Mouse (Mus musculus) limb, embryonic 10.5 days (tissue): ENCODE results near the gene Rhcg. TPM values are rescaled to one million over a fixed set of nuclear protein-coding genes. Genes with fewer than 3 reads are reported as not detected.

ENCODE experiments used
- DNase-seq: peaks from one replicate; pipeline ENCODE4 v3.0.0-alpha.2; 2017; ENCODE audit warnings: low spot score
- H3K27ac ChIP-seq: fragments of 300-500 bp; sonication (generic); 2 replicates; pipeline ENCODE4 v1.5.1; 2016; ENCODE audit warnings: mild to moderate bottlenecking
- H3K27me3 ChIP-seq: fragments of 300-500 bp; sonication (generic); 2 replicates; pipeline ENCODE4 v1.6.1; 2016; ENCODE audit warnings: low read depth, mild to moderate bottlenecking; ENCODE audit not compliant: poor library complexity, severe bottlenecking
- H3K36me3 ChIP-seq: fragments of 300-500 bp; sonication (generic); 2 replicates; pipeline ENCODE4 v1.6.1; 2016; ENCODE audit warnings: mild to moderate bottlenecking, moderate library complexity
- H3K4me1 ChIP-seq: fragments of 300-500 bp; sonication (generic); 2 replicates; pipeline ENCODE4 v1.6.1; 2016
- H3K4me3 ChIP-seq: fragments of 300-500 bp; sonication (generic); 2 replicates; pipeline ENCODE4 v1.5.1; 2016; ENCODE audit warnings: mild to moderate bottlenecking, moderate library complexity
- H3K9me3 ChIP-seq: fragments of 300-500 bp; sonication (generic); replicated peaks from 2 replicates; pipeline ENCODE4 v1.6.1; 2016; ENCODE audit warnings: mild to moderate bottlenecking
- WGBS: fragments of 180-500 bp; shearing (Covaris S2); methylation state at CpG from one replicate; pipeline ENCODE4 v1.1.7; 2016; 5-methylcytosine and 5-hydroxymethylcytosine counted together
- polyA plus RNA-seq: library from polyadenylated mRNA; unstranded; fragments of >200 nt; fragmentation: Nextera tagmentation; extraction: Ambion mirVana; gene quantifications from 2 replicates; pipeline ENCODE4 v1.2.1, GENCODE M21; 2016

Gene Rhcg
- polyA plus RNA-seq, 1 experiment from 2014 or later: not detected

DNA sequence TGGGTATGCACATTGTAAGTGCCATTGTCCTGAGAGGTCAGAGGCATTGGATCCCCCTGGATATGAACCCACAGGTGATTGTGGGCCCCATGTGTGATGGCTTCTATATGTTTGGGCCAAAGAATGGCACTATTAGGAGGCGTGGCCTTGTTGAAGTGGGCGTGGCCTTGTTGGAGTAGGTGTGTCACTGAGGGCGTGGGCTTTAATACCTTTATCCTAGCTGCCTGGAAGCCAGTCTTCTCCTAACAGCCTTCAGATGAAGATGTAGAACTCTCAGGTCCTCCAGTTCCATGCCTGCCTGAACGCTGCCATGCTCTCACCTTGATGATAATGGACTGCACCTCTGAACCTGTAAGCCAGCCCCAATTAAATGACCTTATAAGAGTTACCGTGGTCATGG, 55.1 kb downstream of the Rhcg start:
- WGBS: 49% methylated on average over 5 of the region's 5 CpGs
- no peaks in the 10 kb centered on the region for H3K9me3 ChIP-seq
- no peak overlapping the region for H3K27ac ChIP-seq
- peaks cover 67% of the 10 kb centered on the region for H3K27me3 ChIP-seq
- DNase-seq: no peak
- no peaks in the 10 kb centered on the region for H3K36me3 ChIP-seq
- no peak overlapping the region for H3K4me3 ChIP-seq
- no peaks in the 10 kb centered on the region for H3K4me1 ChIP-seq

DNA sequence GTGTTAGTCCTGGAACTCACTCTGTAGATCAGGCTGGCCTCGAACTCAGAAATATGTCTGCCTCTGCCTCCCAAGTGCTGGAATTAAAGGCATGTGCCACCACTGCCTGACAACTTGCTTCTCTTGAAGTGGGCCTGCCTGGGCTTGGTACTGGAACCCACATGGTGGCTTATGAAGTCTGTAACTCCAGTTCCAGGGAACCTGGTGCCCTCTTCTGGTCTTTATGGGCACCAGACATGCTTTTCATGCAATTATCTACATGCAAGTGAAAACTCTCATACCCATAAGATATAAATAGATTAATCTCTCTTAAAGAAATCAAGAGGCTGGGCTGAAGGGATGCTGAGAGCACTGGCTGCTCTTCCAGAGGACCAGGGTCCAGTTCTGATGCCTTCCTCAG, 58.8 kb downstream of the Rhcg start:
- peaks cover 88% of the 10 kb centered on the region for H3K27me3 ChIP-seq
- no peak for DNase-seq
- no peak overlapping the region for H3K27ac ChIP-seq
- no peaks in the 10 kb centered on the region for H3K9me3 ChIP-seq
- H3K4me1 ChIP-seq: no peaks in the 10 kb centered on the region
- 89% methylated on average over 1 of the region's 1 CpGs for whole genome bisulfite sequencing
- no peaks in the 10 kb centered on the region for H3K36me3 ChIP-seq
- H3K4me3 ChIP-seq: no peak overlapping the region

DNA sequence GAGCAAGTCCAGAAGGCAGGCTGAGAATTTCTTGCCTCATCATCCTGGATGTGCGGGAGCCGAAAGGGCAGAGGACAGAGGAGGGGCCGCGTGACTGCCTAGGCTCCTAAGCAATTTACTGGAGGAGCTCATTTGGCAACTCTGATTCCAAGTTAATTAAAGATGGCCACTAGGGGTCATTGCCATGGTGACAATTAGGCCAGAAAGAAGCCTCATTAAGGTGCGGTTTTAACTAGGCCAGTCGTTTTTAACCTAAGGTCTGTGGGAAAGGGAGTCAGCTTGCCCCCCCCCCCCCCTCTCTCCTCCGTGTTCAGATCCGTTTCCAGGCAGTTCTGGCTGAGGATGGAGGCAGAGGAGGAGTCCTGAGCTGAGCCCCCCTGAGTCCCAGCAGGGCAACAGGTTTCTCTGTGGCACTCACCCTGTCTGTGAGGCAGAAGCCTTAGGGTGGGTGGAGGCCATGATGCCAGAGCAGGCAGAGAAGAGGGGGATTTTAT, 59.7 kb downstream of the Rhcg start:
- H3K4me3 ChIP-seq: no peak overlapping the region
- H3K27ac ChIP-seq: no peak overlapping the region

DNA sequence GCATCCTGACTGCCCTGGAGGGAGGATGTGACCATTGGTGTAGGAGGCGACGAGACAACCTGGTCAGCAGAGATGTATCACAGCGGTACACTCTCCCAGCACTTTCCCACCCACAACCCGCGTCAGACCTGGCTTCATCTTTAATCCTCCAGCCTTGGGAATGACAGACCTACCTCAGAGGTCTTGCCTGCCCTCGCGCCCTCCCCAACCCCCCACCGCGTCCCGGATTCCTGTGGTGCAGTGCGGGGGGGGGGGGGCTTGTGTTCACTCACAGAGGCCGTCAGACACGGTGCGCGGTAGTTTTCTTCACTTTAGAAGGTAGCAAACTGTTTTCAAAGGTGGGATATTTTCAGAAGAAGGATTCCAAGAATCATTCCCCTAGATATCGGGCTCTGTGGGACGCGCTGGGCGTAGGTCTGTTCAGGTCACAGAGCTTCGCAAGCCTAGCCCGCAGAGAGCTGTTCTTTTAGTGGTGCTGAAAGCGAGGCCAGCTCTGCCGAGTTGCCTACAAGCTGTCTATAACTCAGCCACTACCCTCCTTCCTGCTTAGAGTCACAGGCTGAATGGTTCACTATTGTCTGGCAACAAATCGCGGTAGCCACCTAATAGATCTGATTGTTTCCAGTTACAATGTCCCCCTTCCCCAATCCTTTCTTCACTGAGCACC, 62.0 kb downstream of the Rhcg start:
- H3K4me3 ChIP-seq: no peak overlapping the region
- peaks cover 100% of the 10 kb centered on the region for H3K27me3 ChIP-seq
- no peaks in the 10 kb centered on the region for H3K36me3 ChIP-seq
- peak; percentile 77 for DNase-seq
- H3K4me1 ChIP-seq: no peaks in the 10 kb centered on the region
- H3K9me3 ChIP-seq: no peaks in the 10 kb centered on the region
- H3K27ac ChIP-seq: no peak overlapping the region
- WGBS: 2% methylated on average over 25 of the region's 25 CpGs

More for the DNA sequence above, 59.7 kb downstream of the Rhcg start:
- peaks cover 93% of the 10 kb centered on the region for H3K27me3 ChIP-seq
- no peaks in the 10 kb centered on the region for H3K36me3 ChIP-seq
- H3K4me1 ChIP-seq: no peaks in the 10 kb centered on the region
- no peaks in the 10 kb centered on the region for H3K9me3 ChIP-seq
- WGBS: 5% methylated on average over 8 of the region's 8 CpGs
- no peak for DNase-seq

DNA sequence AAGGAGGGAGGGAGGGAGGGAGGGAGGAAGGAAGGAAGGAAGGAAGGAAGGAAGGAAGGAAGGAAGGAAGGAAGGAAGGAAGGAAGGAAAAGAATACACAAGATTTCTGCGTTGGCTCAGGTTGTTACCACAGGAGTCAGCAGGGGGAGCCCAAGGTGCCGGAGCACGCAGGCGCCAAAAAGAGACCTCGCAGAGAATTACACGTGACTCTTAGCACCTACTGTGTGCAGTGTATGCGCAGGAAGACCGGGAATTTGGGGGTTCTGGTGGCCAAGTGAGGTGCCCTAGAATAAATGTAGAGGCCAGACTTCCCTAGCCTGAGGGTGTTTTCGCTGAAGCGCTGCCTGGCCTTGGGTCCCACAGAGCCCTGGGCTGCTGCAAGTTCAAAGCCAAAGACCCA, 64.8 kb downstream of the Rhcg start:
- H3K27ac ChIP-seq: no peak overlapping the region
- H3K4me3 ChIP-seq: no peak overlapping the region
- H3K27me3 ChIP-seq: peaks cover 100% of the 10 kb centered on the region
- 5% methylated on average over 10 of the region's 10 CpGs for WGBS
- no peaks in the 10 kb centered on the region for H3K36me3 ChIP-seq
- no peak for DNase-seq
- H3K9me3 ChIP-seq: no peaks in the 10 kb centered on the region
- no peaks in the 10 kb centered on the region for H3K4me1 ChIP-seq

DNA sequence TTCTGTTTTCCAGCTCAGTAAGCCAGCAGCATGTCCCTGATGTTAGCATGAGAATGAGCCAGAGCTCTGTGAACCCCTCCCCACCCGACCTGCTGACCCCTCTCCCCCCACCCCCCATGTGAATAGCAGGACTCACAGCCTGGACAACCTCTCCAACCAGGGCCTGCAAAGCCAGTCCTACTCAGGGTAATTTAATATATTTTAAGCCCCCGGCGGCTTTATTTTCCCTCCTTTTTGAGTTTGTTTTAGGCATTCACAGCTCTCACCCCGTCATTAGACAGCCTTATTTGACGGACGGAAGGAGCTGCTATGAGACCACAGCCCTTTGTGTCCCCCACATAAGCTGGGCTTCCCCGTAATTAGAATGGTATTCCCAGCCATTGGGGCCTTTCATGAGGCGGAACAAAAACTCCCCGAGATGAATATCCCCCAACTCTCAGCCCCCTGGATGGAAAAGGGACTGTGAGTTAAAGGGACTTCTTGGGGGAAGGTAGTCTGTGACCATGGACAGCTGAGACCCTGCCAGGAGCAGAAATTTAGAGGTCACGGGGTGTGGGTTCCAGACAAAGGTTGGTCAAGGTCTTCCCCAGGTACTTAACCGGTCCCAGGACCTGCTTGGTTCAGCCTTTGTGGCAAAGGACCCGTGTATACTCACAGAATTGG, 68.4 kb downstream of the Rhcg start:
- WGBS: 33% methylated on average over 12 of the region's 12 CpGs
- Histone ChIP-seq H3K4me1 (no peaks in the 10 kb centered on the region), H3K9me3 (no peaks in the 10 kb centered on the region), H3K27ac (no peak overlapping the region), H3K4me3 (no peak overlapping the region), H3K27me3 (peaks cover 100% of the 10 kb centered on the region), H3K36me3 (no peaks in the 10 kb centered on the region)
- no peak for DNase-seq

DNA sequence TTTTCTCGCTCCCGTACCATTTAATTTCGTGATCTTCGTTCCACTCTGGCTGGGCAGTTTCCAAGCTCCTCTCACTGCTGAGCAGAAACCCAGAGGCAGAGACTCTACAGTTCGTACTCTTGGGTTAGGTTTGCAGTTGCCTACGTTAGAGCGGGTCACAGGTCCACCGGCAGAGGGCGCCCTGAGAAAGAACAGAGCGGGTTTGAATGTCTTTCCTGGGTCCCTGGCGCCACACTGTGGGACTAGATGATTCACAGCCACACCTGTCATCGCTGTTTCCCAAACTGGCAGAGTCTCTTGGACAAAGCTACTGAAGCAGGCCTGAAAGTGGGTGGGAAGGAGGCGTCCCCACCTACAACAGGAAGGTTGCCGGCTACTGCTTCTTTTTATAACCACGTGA, 70.4 kb downstream of the Rhcg start:
- 2% methylated on average over 15 of the region's 15 CpGs for WGBS
- Histone ChIP-seq H3K36me3 (no peaks in the 10 kb centered on the region), H3K4me3 (no peak overlapping the region), H3K27me3 (peaks cover 100% of the 10 kb centered on the region), H3K9me3 (no peaks in the 10 kb centered on the region), H3K4me1 (peaks cover 8% of the 10 kb centered on the region), H3K27ac (no peak overlapping the region)
- DNase-seq: peak; percentile 88

DNA sequence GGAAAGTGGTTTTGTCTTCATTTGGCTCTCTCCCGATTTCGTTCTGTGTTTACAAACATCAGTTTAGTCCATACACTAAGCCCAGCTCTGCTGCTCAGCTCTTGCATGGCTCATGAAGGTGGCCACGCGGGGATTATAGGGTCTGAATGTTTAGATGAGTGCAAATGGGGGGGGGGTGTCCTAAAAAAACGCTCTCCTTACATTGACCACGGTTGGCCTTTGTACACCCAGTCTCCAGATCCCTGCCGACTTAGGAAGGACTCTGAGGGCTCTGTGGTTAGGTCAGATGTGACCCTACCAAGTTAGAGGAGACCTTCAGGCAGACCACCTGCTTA, 72.4 kb downstream of the Rhcg start:
- H3K27me3 ChIP-seq: peaks cover 100% of the 10 kb centered on the region
- H3K36me3 ChIP-seq: no peaks in the 10 kb centered on the region
- WGBS: 3% methylated on average over 7 of the region's 7 CpGs
- H3K27ac ChIP-seq: no peak overlapping the region
- H3K4me3 ChIP-seq: no peak overlapping the region
- no peaks in the 10 kb centered on the region for H3K9me3 ChIP-seq
- H3K4me1 ChIP-seq: peaks cover 8% of the 10 kb centered on the region
- no peak for DNase-seq

DNA sequence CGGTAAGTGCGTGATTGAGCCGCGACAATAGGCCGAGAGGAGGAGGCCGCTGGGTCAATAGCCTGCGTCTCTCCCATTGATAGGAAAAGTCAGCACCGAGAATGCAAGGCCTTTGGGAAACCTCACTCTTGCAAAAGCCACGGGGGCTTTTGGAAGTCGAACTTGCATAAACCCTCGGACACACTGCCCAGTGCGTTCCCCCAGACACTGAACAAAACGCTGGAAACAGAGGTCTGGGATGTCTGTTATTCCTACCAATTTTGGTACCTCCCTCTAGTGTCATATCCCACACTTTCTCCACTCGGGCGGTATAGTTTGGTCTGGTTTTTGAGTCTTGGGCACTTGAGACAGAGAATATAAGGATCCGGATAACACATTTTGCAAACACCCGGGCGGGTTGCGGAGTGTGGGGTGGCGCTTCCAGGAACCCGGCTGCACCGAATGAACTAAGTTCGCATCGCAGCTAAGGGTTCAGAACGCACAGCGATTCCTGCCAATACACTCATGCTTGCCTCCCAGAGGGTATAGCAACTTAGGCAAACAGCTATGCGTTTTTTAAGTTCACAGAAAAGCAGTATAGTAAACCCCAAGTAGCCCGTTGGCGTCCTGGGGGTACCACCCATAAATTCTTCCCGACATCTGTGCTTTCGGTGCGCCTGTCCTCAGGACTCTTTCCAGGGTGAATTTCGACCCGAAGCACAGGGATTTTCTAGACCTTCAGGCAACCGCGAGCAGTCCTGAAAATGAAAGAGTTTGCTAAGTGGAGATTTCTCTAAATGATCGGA, 73.0 kb downstream of the Rhcg start:
- DNase-seq: peak; percentile 52
- H3K4me3 ChIP-seq: no peak overlapping the region
- no peaks in the 10 kb centered on the region for H3K9me3 ChIP-seq
- H3K36me3 ChIP-seq: no peaks in the 10 kb centered on the region
- peaks cover 8% of the 10 kb centered on the region for H3K4me1 ChIP-seq
- H3K27ac ChIP-seq: no peak overlapping the region
- WGBS: 1% methylated on average over 37 of the region's 37 CpGs
- peaks cover 100% of the 10 kb centered on the region for H3K27me3 ChIP-seq

Other genes with a start within 250 kb of the Rhcg start
- gene Rlbp1, start 230.6 kb downstream of the Rhcg start, polyA plus RNA-seq: 0.21 and 0.33 TPM in 2 replicates
- gene Fanci, start 225.7 kb downstream of the Rhcg start, polyA plus RNA-seq: 19.7 and 22.4 TPM in 2 replicates
- 41.1 and 42.3 TPM in 2 replicates for gene Polg, start 151.3 kb downstream of the Rhcg start, polyA plus RNA-seq
- gene Ticrr, start 42.5 kb upstream of the Rhcg start, polyA plus RNA-seq: 19.7 and 20.3 TPM in 2 replicates
- 7.2 and 8.5 TPM in 2 replicates for gene Kif7, start 98.1 kb upstream of the Rhcg start, polyA plus RNA-seq
- not detected in 2 replicates for gene Plin1, start 115.2 kb upstream of the Rhcg start, polyA plus RNA-seq
- 6.6 and 11.3 TPM in 2 replicates for gene Pex11a, start 125.5 kb upstream of the Rhcg start, polyA plus RNA-seq
- 0.19 and 0.35 TPM in 2 replicates for gene Wdr93, start 125.5 kb upstream of the Rhcg start, polyA plus RNA-seq
- gene Mesp1, start 176.1 kb upstream of the Rhcg start, polyA plus RNA-seq: not detected in 2 replicates
- gene Mesp2, start 193.1 kb upstream of the Rhcg start, polyA plus RNA-seq: 0.21 TPM in 1 of 2 replicates, not detected in the other
- 8.1 and 9.7 TPM in 2 replicates for gene Anpep, start 243.4 kb upstream of the Rhcg start, polyA plus RNA-seq